Mouse (Mus musculus): ENCODE measurements around the gene Sod2. TPM values are rescaled to one million over a fixed set of nuclear protein-coding genes. Genes with fewer than 3 reads are reported as not detected.
"Not testable (repeated sequence)": the region's sequence is repeated elsewhere in the genome, so short reads cannot be mapped to it uniquely, and the experiment has no call there.

Sod2 gene
- polyA plus RNA-seq, 1 experiment from 2014 or later: 138 TPM

GRCm38 (mm10) chr17:12994069-12994468 lies 12.6 kb upstream of the Sod2 start, which contains the start of gene Wtap:
Gene Wtap, minus strand, starts transcription at chr17:12994169.
- H3K27ac ChIP-seq (ENCODE audit: low read depth, low read length): 0 out of 2 replicates have a peak within 1 kb of the TSS, but pooled peaks have one; percentile 100
- no peak for ATAC-seq
- WGBS: 52% methylated on average over 1 of the region's 1 CpGs
- H3K9me3 ChIP-seq (ENCODE audit: control insufficient read depth): no peaks in the 10 kb centered on the region
- H3K4me3 ChIP-seq (ENCODE audit: low read depth, low read length): peak within 1 kb of the TSS; percentile 100
- TF ChIP-seq CTCF (IDR thresholded peaks at IDR 0.05; ENCODE audit: low read depth): no peak
- no peaks in the 10 kb centered on the region for H3K4me1 ChIP-seq (replicated peaks; ENCODE audit: control insufficient read depth, insufficient read depth, low read length)
- H3K27me3 ChIP-seq (replicated peaks; ENCODE audit: control insufficient read depth, insufficient read depth, low read length): no peaks in the 10 kb centered on the region
- peak within 1 kb of the TSS; percentile 72 for H3K4me2 ChIP-seq (replicated peaks; ENCODE audit: low read depth)
- peak within 1 kb of the TSS; percentile 100; the same call in 1 of the 2 replicates for H3K9ac ChIP-seq (ENCODE audit: low read depth, low read length)
- H3K36me3 ChIP-seq (ENCODE audit: control insufficient read depth, insufficient read depth): no peaks in the 10 kb centered on the region

DNA sequence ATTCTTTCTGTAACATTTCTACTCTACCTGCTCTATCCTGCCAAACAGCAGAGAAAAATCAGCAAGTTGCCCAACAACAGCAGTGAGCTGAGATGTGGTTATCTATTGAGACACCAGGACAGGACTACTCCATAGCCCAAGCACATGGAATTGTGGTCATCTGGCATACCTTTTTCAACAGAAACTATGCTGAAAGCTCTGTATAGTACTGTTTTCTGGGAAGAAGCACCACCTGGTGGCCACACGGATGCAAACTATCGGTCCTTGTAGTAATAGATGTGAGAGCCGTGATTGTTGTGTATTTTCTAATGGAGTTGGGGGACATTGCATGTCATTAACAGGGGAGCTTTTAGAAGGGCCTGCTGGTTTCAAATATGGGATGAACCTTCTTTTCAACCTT lies 10.3 kb upstream of the Sod2 start:
- TF ChIP-seq CTCF (IDR thresholded peaks at IDR 0.05; ENCODE audit: low read depth): peak; percentile 80
- H3K4me1 ChIP-seq (replicated peaks; ENCODE audit: control insufficient read depth, insufficient read depth, low read length): no peaks in the 10 kb centered on the region
- H3K27ac ChIP-seq (ENCODE audit: low read depth, low read length): no peak overlapping the region
- no peak overlapping the region for H3K9ac ChIP-seq (ENCODE audit: low read depth, low read length)
- no peak overlapping the region for H3K4me3 ChIP-seq (ENCODE audit: low read depth, low read length)
- no peaks in the 10 kb centered on the region for H3K9me3 ChIP-seq (ENCODE audit: control insufficient read depth)
- H3K36me3 ChIP-seq (ENCODE audit: control insufficient read depth, insufficient read depth): no peaks in the 10 kb centered on the region
- no peak overlapping the region for H3K4me2 ChIP-seq (replicated peaks; ENCODE audit: low read depth)
- ATAC-seq: no peak
- H3K27me3 ChIP-seq (replicated peaks; ENCODE audit: control insufficient read depth, insufficient read depth, low read length): no peaks in the 10 kb centered on the region
- WGBS: 28% methylated on average over 3 of the region's 3 CpGs

DNA sequence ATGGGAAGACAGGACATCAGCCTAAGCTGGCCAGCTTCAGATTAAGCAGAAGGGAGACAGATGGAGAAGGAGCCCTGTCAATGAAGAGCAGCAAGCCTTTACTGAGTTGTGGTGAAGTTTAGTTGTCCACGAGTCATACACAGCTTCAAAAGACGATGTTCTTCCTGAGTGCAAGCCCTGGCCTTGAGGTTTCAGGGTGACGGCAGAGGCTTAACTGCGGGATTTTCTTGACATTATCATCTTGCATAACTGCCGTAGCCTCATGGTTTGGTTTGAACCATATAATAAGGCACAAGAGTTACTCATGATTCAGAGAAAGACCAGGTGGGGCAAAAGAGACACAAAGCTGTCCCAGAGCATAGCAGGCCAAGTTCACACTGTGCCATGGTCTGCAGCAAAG lies 8.8 kb upstream of the Sod2 start:
- no peak for TF ChIP-seq CTCF (IDR thresholded peaks at IDR 0.05; ENCODE audit: low read depth)
- no peaks in the 10 kb centered on the region for H3K4me1 ChIP-seq (replicated peaks; ENCODE audit: control insufficient read depth, insufficient read depth, low read length)
- no peak overlapping the region for H3K4me2 ChIP-seq (replicated peaks; ENCODE audit: low read depth)
- H3K27ac ChIP-seq (ENCODE audit: low read depth, low read length): no peak overlapping the region
- no peak for ATAC-seq
- 90% methylated on average over 5 of the region's 5 CpGs for WGBS
- H3K9ac ChIP-seq (ENCODE audit: low read depth, low read length): no peak overlapping the region
- H3K27me3 ChIP-seq (replicated peaks; ENCODE audit: control insufficient read depth, insufficient read depth, low read length): no peaks in the 10 kb centered on the region
- no peaks in the 10 kb centered on the region for H3K9me3 ChIP-seq (ENCODE audit: control insufficient read depth)
- H3K4me3 ChIP-seq (ENCODE audit: low read depth, low read length): no peak overlapping the region
- H3K36me3 ChIP-seq (ENCODE audit: control insufficient read depth, insufficient read depth): no peaks in the 10 kb centered on the region

GRCm38 (mm10) chr17:12999069-12999468 lies 7.6 kb upstream of the Sod2 start:
- H3K27me3 ChIP-seq (replicated peaks; ENCODE audit: control insufficient read depth, insufficient read depth, low read length): no peaks in the 10 kb centered on the region
- no peak overlapping the region for H3K9ac ChIP-seq (ENCODE audit: low read depth, low read length)
- no peak for ATAC-seq
- no peaks in the 10 kb centered on the region for H3K9me3 ChIP-seq (ENCODE audit: control insufficient read depth)
- H3K27ac ChIP-seq (ENCODE audit: low read depth, low read length): no peak overlapping the region
- 71% methylated on average over 6 of the region's 6 CpGs for WGBS
- no peak overlapping the region for H3K4me2 ChIP-seq (replicated peaks; ENCODE audit: low read depth)
- no peaks in the 10 kb centered on the region for H3K36me3 ChIP-seq (ENCODE audit: control insufficient read depth, insufficient read depth)
- no peak for TF ChIP-seq CTCF (IDR thresholded peaks at IDR 0.05; ENCODE audit: low read depth)
- H3K4me3 ChIP-seq (ENCODE audit: low read depth, low read length): no peak overlapping the region
- H3K4me1 ChIP-seq (replicated peaks; ENCODE audit: control insufficient read depth, insufficient read depth, low read length): no peaks in the 10 kb centered on the region

GRCm38 (mm10) chr17:13002243-13002642 lies 4.4 kb upstream of the Sod2 start:
- H3K9ac ChIP-seq (ENCODE audit: low read depth, low read length); H3K4me3 ChIP-seq (ENCODE audit: low read depth, low read length); H3K4me2 ChIP-seq (replicated peaks; ENCODE audit: low read depth); H3K9me3 ChIP-seq (ENCODE audit: control insufficient read depth); H3K36me3 ChIP-seq (ENCODE audit: control insufficient read depth, insufficient read depth); H3K4me1 ChIP-seq (replicated peaks; ENCODE audit: control insufficient read depth, insufficient read depth, low read length); H3K27me3 ChIP-seq (replicated peaks; ENCODE audit: control insufficient read depth, insufficient read depth, low read length); H3K27ac ChIP-seq (ENCODE audit: low read depth, low read length); ATAC-seq: not testable (repeated sequence)
- WGBS: 96% methylated on average over 5 of the region's 5 CpGs
- peak; percentile 11; the same call in 1 of the 2 replicates for TF ChIP-seq CTCF (IDR thresholded peaks at IDR 0.05; ENCODE audit: low read depth)

DNA sequence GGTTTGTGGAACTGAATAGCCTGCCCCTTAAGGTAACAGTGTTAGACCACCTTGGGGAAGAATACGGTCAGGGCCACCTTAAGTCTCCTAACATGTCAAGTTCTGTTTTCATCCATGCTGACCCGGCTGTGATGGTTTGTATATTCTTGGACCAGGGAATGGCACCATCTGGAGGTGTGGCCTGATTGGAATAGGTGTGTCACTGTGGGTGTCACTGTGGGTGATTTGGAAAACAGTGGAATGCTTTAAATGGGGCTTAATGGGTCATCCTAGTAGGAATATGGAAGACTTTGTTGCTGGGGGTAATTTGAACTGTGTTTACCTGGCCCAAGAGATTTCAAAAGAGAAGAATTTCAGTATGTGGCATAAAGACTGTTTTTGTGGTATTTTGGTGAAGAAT lies 2.2 kb upstream of the Sod2 start:
- H3K4me2 ChIP-seq (replicated peaks; ENCODE audit: low read depth); H3K36me3 ChIP-seq (ENCODE audit: control insufficient read depth, insufficient read depth); H3K27ac ChIP-seq (ENCODE audit: low read depth, low read length); H3K4me1 ChIP-seq (replicated peaks; ENCODE audit: control insufficient read depth, insufficient read depth, low read length); H3K27me3 ChIP-seq (replicated peaks; ENCODE audit: control insufficient read depth, insufficient read depth, low read length); H3K9ac ChIP-seq (ENCODE audit: low read depth, low read length); ATAC-seq; H3K4me3 ChIP-seq (ENCODE audit: low read depth, low read length); H3K9me3 ChIP-seq (ENCODE audit: control insufficient read depth): not testable (repeated sequence)
- WGBS: 65% methylated on average over 2 of the region's 2 CpGs

DNA sequence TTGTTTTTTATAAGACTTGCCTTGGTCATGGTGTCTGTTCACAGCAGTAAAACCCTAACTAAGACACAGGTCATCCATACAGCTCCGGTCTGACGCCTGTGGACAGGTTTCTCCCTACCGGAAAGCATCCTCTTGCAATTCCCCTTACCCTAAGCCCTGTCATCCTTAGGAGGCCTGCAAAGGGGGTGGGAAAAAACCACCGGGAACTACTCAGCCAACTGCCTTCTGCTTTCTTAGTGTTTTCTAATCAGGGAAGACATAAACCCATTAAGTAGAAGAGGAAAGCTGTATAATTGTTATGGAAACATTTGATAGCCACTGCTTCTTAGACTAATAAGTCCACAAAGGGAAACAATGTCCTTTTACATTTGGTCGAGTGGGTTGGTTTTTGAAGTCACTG lies 338 bp downstream of the Sod2 start:
- no peak for ATAC-seq

More for the DNA sequence above, 338 bp downstream of the Sod2 start:
- Histone ChIP-seq H3K9ac (ENCODE audit: low read depth, low read length) (no peak overlapping the region), H3K9me3 (ENCODE audit: control insufficient read depth) (no peaks in the 10 kb centered on the region), H3K4me3 (ENCODE audit: low read depth, low read length) (peak overlapping the region; percentile 80), H3K4me1 (replicated peaks; ENCODE audit: control insufficient read depth, insufficient read depth, low read length) (peaks cover 10% of the 10 kb centered on the region; the same call in 1 of the 2 replicates), H3K36me3 (ENCODE audit: control insufficient read depth, insufficient read depth) (0 out of 2 replicates have a peak, but pooled peaks cover 5% of the 10 kb centered on the region), H3K27ac (ENCODE audit: low read depth, low read length) (peak overlapping the region; percentile 94; the same call in 1 of the 2 replicates), H3K27me3 (replicated peaks; ENCODE audit: control insufficient read depth, insufficient read depth, low read length) (no peaks in the 10 kb centered on the region), H3K4me2 (replicated peaks; ENCODE audit: low read depth) (peak overlapping the region; percentile 87)
- TF ChIP-seq CTCF (IDR thresholded peaks at IDR 0.05; ENCODE audit: low read depth): no peak
- WGBS: 45% methylated on average over 5 of the region's 5 CpGs
